Mouse (Mus musculus) brain, embryonic 14.5 days (tissue): ENCODE data around the gene Zfand5.

ENCODE experiments used
- CTCF ChIP-seq: fragments of 200-500 bp; IDR thresholded peaks from 2 replicates; pipeline ENCODE4 v1.5.1; 2012; ENCODE audit warnings: inconsistent platforms, mild to moderate bottlenecking, moderate library complexity, borderline replicate concordance; ENCODE audit not compliant: insufficient read depth, insufficient read length; ENCODE audit errors: extremely low read depth
- POLR2A ChIP-seq: fragments of 200-500 bp; IDR thresholded peaks from 2 replicates; pipeline ENCODE4 v1.6.1; 2012; ENCODE audit warnings: mild to moderate bottlenecking, inconsistent platforms, borderline replicate concordance; ENCODE audit not compliant: poor library complexity, insufficient read depth, insufficient read length, severe bottlenecking; ENCODE audit errors: extremely low read depth

GRCm38 (mm10) chr19:21255920-21256319, 16.2 kb upstream of the Zfand5 start:
- TF ChIP-seq CTCF: no peak
- no peak for TF ChIP-seq POLR2A
